Mouse (Mus musculus) testis, postnatal 14 days (tissue): ENCODE data around the gene Arl15.
"Not testable (repeated sequence)": the region's sequence is repeated elsewhere in the genome, so short reads cannot be mapped to it uniquely, and the experiment has no call there.

Experiments
- DNase-seq: peaks from one replicate; pipeline ENCODE4 v3.0.0; 2021; ENCODE audit warnings: low spot score

The Arl15 gene

GRCm38 (mm10) chr13:113794039-113794704 lies at the start of gene Arl15:
TSS of gene Arl15 (plus strand) at chr13:113794505.
- peak; percentile 97 for DNase-seq

- DNase-seq = no peak
These were observed 49.0 kb upstream of the Arl15 start for GRCm38 (mm10) chr13:113745301-113745700.

DNA sequence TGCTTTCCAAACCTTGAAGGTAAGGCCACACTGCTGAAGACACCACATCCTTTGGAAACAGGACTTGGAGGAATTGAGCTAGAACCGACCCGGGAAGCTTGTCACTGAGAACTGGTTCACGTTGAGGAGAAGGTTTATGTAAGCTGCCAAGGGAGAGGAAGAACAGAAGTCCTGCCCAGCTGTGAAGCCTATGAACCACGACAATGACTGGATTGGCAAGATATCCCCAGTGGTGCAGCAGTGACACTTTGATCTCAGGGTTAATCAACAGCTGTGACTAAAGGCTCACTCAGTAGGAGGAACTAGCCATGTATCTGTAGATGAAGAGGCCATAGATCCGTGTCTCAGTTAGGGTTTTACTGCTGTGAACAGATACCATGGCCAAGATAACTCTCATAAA lies 43.5 kb upstream of the Arl15 start:
- DNase-seq = no peak

DNA sequence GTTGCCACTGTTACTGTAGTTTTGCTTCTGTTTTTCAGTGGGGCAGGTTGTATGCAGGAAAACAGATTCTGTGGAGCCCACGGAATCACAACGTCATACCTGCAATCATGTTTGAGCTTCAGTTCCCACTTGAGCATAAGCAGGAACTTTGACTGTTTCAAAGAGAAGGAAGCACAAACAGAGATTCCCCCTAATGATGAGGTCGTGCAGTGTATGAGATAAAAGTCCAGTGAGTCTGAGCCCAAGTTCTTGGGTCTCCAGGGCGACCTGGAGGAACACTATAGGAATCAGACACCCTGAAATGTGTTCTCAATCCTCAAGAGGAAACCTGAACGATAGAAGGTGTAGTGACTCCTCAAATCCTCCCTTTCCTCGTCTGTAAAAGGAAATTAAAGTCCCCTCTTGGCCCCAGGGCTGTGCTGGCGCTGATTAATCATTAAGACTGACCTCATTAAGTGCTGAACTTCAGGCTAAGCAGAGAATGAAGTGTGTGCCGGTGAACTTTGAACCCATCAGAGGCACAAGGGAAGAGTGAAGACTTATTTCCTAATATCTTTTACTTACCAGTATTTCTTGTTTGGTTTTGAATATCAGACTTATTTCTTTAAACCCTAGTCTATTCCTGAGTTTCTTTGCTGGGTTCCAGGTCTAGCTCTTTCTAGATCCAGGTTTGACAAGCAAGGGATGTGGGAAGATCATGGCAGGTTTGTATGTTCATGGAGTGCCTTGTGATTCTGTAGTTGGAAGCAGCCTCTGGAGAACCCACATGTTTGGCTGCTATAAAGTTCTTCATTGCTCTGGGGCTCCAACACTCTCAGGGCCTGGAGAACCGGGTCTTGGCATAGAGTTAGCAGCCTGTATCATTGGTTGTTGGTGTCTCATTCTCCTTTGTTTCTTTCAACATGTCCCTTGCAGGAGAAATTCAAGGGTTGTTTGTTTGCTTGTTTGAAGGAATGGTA lies 39.3 kb upstream of the Arl15 start:
- DNase-seq = no peak

DNA sequence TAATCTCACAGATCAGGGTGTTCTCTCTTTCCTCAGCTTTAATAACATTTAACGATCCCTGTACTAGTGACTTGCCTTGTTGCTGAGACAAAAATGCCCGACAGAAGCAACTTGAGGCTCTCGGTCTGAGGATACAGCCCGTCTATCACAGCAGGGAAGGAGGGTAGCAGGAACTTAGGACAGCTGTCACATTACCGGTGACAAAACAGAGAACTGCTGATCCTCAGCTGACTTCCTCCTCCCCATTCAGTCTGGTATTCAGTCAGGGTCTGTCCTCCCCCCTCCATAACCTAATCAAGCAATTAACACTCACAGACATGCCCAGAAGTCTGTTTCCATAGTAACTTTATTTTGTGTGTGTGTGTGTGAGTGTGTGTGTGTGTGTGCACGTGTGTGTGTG lies 38.5 kb upstream of the Arl15 start:
- DNase-seq = no peak

DNA sequence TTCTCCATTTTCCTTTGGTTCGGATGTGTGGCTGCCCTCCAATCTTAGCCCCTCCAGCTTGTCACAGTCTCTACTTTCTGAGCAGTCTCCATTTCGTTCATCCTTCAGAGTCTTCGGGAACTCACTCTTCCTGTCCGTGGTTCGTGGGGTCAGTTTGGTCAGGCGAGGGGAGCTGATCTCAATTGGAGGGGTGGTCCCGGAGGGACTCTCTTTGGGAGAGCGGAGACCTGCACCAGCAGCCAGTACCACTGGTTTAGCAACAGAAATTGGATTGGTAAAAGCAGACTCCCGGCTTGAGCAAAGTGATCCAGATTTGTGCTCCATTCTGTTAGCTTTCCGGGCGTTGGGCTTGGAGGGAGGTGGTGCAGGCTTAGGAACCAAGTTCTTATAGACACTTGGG lies 32.6 kb upstream of the Arl15 start:
- no peak for DNase-seq

DNA sequence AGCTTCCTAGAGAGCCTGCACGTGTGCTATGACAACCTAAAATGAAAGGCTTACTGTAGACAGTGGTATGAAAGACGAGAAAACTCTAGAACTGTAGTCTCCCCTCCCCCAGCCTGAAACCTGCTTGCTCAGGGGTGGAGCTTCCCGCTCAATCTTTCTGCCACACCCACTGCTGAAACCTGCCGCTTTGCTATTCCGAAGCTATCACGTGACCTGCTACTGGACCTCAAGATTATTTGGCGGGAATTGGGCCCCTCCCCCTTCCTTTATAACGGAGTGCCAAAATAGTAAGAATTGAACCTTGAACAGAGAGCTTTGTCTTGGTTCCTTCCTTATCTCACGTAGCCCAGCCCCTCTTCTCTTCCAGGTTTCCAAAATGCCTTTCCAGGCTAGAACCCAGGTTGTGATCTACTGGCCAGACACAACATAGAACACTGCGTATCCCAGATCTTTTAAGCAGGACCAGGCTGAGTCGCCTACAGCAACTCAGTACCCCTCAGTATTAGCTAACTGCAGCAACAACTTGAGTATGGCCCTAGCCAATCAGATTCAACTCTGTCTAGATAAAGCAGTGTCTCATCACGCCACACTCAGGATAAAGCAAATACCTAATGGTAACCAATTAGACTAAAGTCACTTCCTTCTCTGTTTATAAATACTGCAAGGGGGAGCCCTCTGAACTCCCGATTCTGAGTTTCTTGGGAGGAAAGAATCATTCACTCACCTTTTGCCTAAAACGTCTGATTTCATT lies 31.4 kb upstream of the Arl15 start:
- no peak for DNase-seq

GRCm38 (mm10) chr13:113765411-113765810 lies 28.9 kb upstream of the Arl15 start:
- DNase-seq = no peak

- no peak for DNase-seq
These were observed 24.5 kb upstream of the Arl15 start for GRCm38 (mm10) chr13:113769829-113770228.

DNA sequence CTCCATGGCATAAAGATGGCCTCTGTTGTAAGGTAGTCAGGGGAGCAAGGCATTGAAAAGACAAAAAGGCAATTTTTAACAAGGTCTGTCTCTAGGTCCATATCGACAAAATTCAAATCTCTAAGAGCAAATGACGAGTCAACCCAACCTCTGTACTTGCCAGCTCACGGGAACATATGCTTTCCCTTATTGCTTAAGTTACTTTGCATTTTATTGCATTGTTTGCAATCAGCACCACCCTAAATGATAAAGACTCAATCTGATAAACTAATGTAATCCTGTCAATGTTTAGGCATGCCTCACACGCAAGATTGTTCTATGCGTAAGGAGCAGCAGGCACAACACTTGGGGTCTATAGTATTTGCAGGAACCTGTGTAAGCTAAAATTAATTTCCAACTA lies 24.0 kb upstream of the Arl15 start:
- no peak for DNase-seq

- DNase-seq = no peak
These were observed 23.0 kb upstream of the Arl15 start for GRCm38 (mm10) chr13:113771340-113771739.

GRCm38 (mm10) chr13:113774799-113775198 lies 19.5 kb upstream of the Arl15 start:
- DNase-seq = no peak

DNA sequence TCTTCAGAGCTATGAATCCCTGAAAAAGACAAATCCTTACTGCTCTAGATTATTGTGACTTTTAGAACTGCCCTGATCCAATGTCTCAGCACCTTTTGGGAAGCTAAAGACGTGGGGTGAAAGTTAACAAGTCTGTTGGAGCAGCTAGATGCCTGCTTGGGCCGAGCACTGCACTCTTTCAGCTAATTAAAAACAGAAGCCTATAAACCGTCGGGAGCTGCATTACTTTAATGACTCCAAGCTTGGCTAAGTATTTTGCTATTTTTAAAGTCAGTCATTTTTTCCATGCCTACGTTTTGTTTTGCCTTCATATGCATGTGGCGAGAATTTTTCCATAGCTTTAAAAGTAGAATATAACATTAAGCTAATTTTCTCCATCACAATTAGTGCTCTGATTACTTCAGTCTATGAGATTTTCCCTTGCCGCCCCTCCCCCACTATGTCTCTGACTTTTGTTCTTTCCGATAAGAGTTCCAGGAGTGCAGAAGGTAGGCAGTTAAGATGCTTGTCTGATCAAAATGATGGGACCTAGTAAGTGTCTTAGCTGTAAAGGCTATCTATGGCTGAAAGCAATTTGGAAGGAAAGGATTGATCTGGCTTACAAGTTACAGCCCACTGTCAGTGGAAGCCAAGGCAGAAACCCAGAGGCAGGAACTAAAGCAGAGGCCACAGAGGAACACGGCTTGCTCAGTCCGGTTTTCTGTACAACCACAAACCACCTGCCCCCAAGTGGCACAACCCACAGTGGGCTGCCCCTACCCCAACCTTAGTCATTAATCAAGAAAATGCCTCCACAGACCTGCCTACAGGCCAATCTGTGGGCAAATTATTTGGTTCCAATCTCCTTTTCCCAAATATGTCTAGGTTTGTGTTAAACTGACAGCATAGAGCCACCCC lies 18.8 kb upstream of the Arl15 start:
- no peak for DNase-seq

DNA sequence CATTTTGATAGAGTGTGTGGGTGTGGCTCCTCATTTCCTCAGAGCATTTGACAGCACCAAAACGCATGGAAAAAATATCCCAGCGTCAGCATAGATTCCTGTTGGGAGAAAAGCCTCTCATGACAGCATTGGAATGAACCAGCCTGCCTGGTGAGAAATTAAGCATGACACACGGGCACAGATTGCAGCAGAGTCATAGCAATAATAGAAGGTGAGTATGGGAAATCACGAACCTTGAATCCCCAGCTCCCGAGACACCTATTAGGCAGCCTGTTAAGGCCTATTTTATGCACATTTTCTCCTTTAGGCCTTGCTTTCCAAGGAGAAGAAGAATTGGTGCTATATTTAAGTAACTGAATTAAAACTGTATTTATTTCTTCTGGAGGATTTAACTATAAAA lies 8.5 kb upstream of the Arl15 start:
- no peak for DNase-seq

DNA sequence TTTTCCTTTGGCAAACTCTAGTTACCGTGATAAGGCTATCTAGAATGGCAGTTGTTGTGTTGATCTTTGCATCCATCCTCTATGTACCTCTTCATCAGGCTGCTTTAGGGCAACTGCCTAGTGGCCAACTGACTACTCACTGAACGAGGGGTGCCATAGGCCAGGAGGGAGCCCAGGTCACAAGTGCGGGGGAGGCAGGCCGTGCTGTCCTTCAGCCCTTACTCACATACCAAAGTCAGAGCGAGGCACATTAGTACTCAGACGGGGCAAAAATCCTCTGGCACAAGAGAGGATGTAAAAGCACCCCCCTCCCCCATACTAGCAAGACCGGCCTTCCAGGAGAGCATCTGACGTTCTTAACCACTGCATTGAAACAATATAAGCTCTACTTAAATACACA lies 7.2 kb upstream of the Arl15 start:
- DNase-seq = no peak

GRCm38 (mm10) chr13:113790016-113790415 lies 4.3 kb upstream of the Arl15 start:
- DNase-seq = not testable (repeated sequence)

- DNase-seq = no peak
These were observed 668 bp upstream of the Arl15 start for GRCm38 (mm10) chr13:113793637-113794036.

- peak; percentile 18 for DNase-seq
These were observed 675 bp downstream of the Arl15 start for GRCm38 (mm10) chr13:113794705-113795655.

DNA sequence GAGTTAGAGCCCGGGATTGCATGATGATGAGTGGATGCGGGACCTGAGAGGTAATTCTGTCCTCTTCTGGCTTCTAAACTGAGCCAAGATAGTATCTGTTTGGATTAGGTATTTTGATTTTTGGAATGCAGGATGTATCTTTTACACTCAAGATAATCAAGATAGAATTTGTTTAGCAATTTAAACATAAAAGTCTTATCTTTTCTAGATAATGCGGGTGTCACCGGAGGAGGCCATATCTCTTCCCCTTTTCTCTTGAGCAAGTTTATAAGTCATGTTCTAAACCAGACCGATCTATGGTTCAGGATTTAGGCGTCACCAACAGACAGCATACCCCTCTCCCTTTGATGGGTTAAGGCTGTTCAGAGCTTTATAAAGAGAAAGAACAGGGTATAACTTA lies 3.1 kb downstream of the Arl15 start:
- no peak for DNase-seq

GRCm38 (mm10) chr13:113799361-113799760 lies 5.1 kb downstream of the Arl15 start:
- DNase-seq = no peak
